Comparison of ENCODE assay signal across 19 mouse cellular contexts in genomic region chr9:32474621-32475390, GRCm38 (mm10).
DNase-seq lines count a peak whose midpoint lies in the region; ATAC-seq and TF ChIP-seq lines count a peak whose summit lies in the region.
"Had no signal": no experiment of that assay in that cellular context is flagged by ENCODE, and none has a peak within 500 bp of the region (broad histone marks: within the 10 kb centered on the region; RNA-seq: fewer than 3 reads in every experiment).

No protein-coding gene starts in this region.

- peak; percentile 96 for DNase-seq in heart, adult 11 months
- DNase-seq in heart, embryonic 10.5 days (ENCODE audit: low spot score) = no peak
- peak; percentile 40 for DNase-seq in lung, postnatal 36 days
- no peak for DNase-seq in lung, postnatal 10 days
- peak; percentile 48 for DNase-seq in liver, postnatal 0 days
- DNase-seq in thymus, postnatal 10 days (ENCODE audit: low spot score in 2 of 2) = no peak
- DNase-seq in Muller cell, postnatal 12 days (ENCODE audit: inconsistent ontology term) = no peak
- DNase-seq: adrenal gland, postnatal 10 days; B cell, adult 2 months; cerebellum, adult 9-11 months; gastrocnemius, adult 2 months; heart, postnatal 10 days; kidney, adult 18-20 months; kidney, postnatal 36 days; lung, embryonic 14.5 days had no signal

- peaks cover 30% of the 10 kb centered on the region for H3K4me1 ChIP-seq in heart, embryonic 10.5 days
- peaks cover 5% of the 10 kb centered on the region for H3K4me1 ChIP-seq in liver, postnatal 0 days (ENCODE audit: insufficient read depth)
- H3K4me1 ChIP-seq in forebrain, embryonic 13.5 days = 0 out of 2 replicates have a peak, but pooled peaks cover 3% of the 10 kb centered on the region

- no peak overlapping the region for H3K4me3 ChIP-seq in heart, embryonic 10.5 days
- no peak overlapping the region for H3K4me3 ChIP-seq in liver, postnatal 0 days (ENCODE audit: low read depth, low read length)
- no peak overlapping the region for H3K4me3 ChIP-seq in forebrain, embryonic 13.5 days
- H3K4me3 ChIP-seq: gastrocnemius, adult 2 months; hindbrain, embryonic 15.5 days had no signal

- H3K4me2 ChIP-seq in liver, postnatal 0 days (ENCODE audit: low read depth, low read length) = no peak overlapping the region
- H3K4me2 ChIP-seq in forebrain, embryonic 13.5 days = no peak overlapping the region
- H3K4me2 ChIP-seq: hindbrain, embryonic 15.5 days; lung, embryonic 14.5 days; midbrain, embryonic 11.5 days had no signal

- H3K27me3 ChIP-seq in heart, embryonic 10.5 days (ENCODE audit: insufficient read depth, poor library complexity, severe bottlenecking) = no peaks in the 10 kb centered on the region
- no peaks in the 10 kb centered on the region for H3K27me3 ChIP-seq in liver, postnatal 0 days (ENCODE audit: insufficient read depth, low read length)
- no peaks in the 10 kb centered on the region for H3K27me3 ChIP-seq in forebrain, embryonic 13.5 days
- H3K27me3 ChIP-seq: hindbrain, embryonic 15.5 days had no signal

- no peaks in the 10 kb centered on the region for H3K9me3 ChIP-seq in heart, embryonic 10.5 days
- no peaks in the 10 kb centered on the region for H3K9me3 ChIP-seq in liver, postnatal 0 days (ENCODE audit: low read length)
- H3K9me3 ChIP-seq in forebrain, embryonic 13.5 days (replicated peaks) = no peaks in the 10 kb centered on the region
- H3K9me3 ChIP-seq: hindbrain, embryonic 15.5 days had no signal

- no peak for TF ChIP-seq EP300 in liver, postnatal 0 days (IDR thresholded peaks at IDR 0.05; ENCODE audit: low read depth)

- 75% methylated on average over 10 of the region's 10 CpGs for WGBS in heart, embryonic 10.5 days
- 66% methylated on average over 10 of the region's 10 CpGs for WGBS in liver, postnatal 0 days (ENCODE audit: insufficient replicate concordance)
- WGBS in forebrain, embryonic 13.5 days = 89% methylated on average over 10 of the region's 10 CpGs

- H3K36me3 ChIP-seq in heart, embryonic 10.5 days = peaks cover 12% of the 10 kb centered on the region
- peaks cover 11% of the 10 kb centered on the region; the same call in 1 of the 2 replicates for H3K36me3 ChIP-seq in liver, postnatal 0 days (replicated peaks; ENCODE audit: insufficient read depth, low read length)
- no peaks in the 10 kb centered on the region for H3K36me3 ChIP-seq in forebrain, embryonic 13.5 days (ENCODE audit: poor library complexity, severe bottlenecking)
- H3K36me3 ChIP-seq: hindbrain, embryonic 15.5 days had no signal

- no peak for TF ChIP-seq CTCF in liver, postnatal 0 days (IDR thresholded peaks at IDR 0.05; ENCODE audit: low read depth)

- no peak overlapping the region for H3K27ac ChIP-seq in heart, embryonic 10.5 days
- no peak overlapping the region for H3K27ac ChIP-seq in liver, postnatal 0 days (ENCODE audit: low read depth)
- H3K27ac ChIP-seq in forebrain, embryonic 13.5 days = no peak overlapping the region
- H3K27ac ChIP-seq: hindbrain, embryonic 15.5 days had no signal

- no peak overlapping the region for H3K9ac ChIP-seq in liver, postnatal 0 days (replicated peaks)
- H3K9ac ChIP-seq in forebrain, embryonic 13.5 days = no peak overlapping the region
- H3K9ac ChIP-seq: hindbrain, embryonic 15.5 days; lung, embryonic 14.5 days had no signal

- peak; percentile 33; the same call in 1 of the 2 replicates for ATAC-seq in liver, postnatal 0 days
- no peak for ATAC-seq in forebrain, embryonic 13.5 days
- ATAC-seq: forebrain, embryonic 14.5 days had no signal

Comparison
In these comparisons a context has a peak if more than half of its experiments do, and no peak if none do; other contexts are left out.
1. DNase-seq: peak in heart, adult 11 months (single experiment), lung, postnatal 36 days (single experiment) and liver, postnatal 0 days (single experiment); none in heart, embryonic 10.5 days (single experiment), lung, postnatal 10 days (single experiment), thymus, postnatal 10 days (0 of 2) and Muller cell, postnatal 12 days (single experiment).